Mouse (Mus musculus) embryonic facial prominence, embryonic 10.5 days (tissue): ENCODE measurements around the gene Pxdc1. TPM values are rescaled to one million over a fixed set of nuclear protein-coding genes. Genes with fewer than 3 reads are reported as not detected.

Experiments
- DNase-seq: peaks from one replicate; pipeline ENCODE4 v3.0.0-alpha.2; 2017; ENCODE audit warnings: low spot score
- H3K27ac ChIP-seq: fragments of 300-500 bp; sonication (generic); replicated peaks from 2 replicates; pipeline ENCODE4 v1.5.1; 2016; ENCODE audit warnings: mild to moderate bottlenecking
- H3K27me3 ChIP-seq: fragments of 300-500 bp; sonication (generic); replicated peaks from 2 replicates; pipeline ENCODE4 v1.6.1; 2016; ENCODE audit warnings: low read depth, mild to moderate bottlenecking; ENCODE audit not compliant: poor library complexity, severe bottlenecking
- H3K36me3 ChIP-seq: fragments of 300-500 bp; sonication (generic); replicated peaks from 2 replicates; pipeline ENCODE4 v1.6.1; 2016; ENCODE audit warnings: mild to moderate bottlenecking, moderate library complexity
- H3K4me1 ChIP-seq: fragments of 300-500 bp; sonication (generic); 2 replicates; pipeline ENCODE4 v1.6.1; 2016
- H3K4me3 ChIP-seq: fragments of 300-500 bp; sonication (generic); 2 replicates; pipeline ENCODE4 v1.5.1; 2016; ENCODE audit warnings: mild to moderate bottlenecking, moderate library complexity
- H3K9me3 ChIP-seq: fragments of 300-500 bp; sonication (generic); 2 replicates; pipeline ENCODE4 v1.6.1; 2016; ENCODE audit warnings: mild to moderate bottlenecking
- WGBS: fragments of 180-500 bp; shearing (Covaris S2); methylation state at CpG from one replicate; pipeline ENCODE4 v1.1.7; 2016; 5-methylcytosine and 5-hydroxymethylcytosine counted together
- polyA plus RNA-seq: library from polyadenylated mRNA; unstranded; fragments of >200 nt; fragmentation: Nextera tagmentation; extraction: Ambion mirVana; gene quantifications from 2 replicates; pipeline ENCODE4 v1.2.1, GENCODE M21; 2016

The Pxdc1 gene
- polyA plus RNA-seq, 1 experiment from 2014 or later, result 4.1 TPM

- no peak overlapping the region for H3K27ac ChIP-seq
- H3K4me3 ChIP-seq, result no peak overlapping the region
- no peaks in the 10 kb centered on the region for H3K36me3 ChIP-seq
- WGBS, result 63% methylated on average over 1 of the region's 1 CpGs
- no peak for DNase-seq
- H3K4me1 ChIP-seq, result no peaks in the 10 kb centered on the region
- H3K9me3 ChIP-seq, result no peaks in the 10 kb centered on the region
- no peaks in the 10 kb centered on the region for H3K27me3 ChIP-seq
Observed at GRCm38 (mm10) chr13:34609711-34610110, 43.6 kb downstream of the Pxdc1 start.

GRCm38 (mm10) chr13:34607079-34607478 lies 46.2 kb downstream of the Pxdc1 start:
- DNase-seq, result no peak
- Histone ChIP-seq H3K27ac (no peak overlapping the region), H3K27me3 (no peaks in the 10 kb centered on the region), H3K4me1 (no peaks in the 10 kb centered on the region), H3K36me3 (no peaks in the 10 kb centered on the region), H3K9me3 (no peaks in the 10 kb centered on the region), H3K4me3 (no peak overlapping the region)
- 79% methylated on average over 2 of the region's 2 CpGs for WGBS

GRCm38 (mm10) chr13:34605884-34606283 lies 47.4 kb downstream of the Pxdc1 start:
- H3K27ac ChIP-seq, result no peak overlapping the region
- DNase-seq, result no peak

GRCm38 (mm10) chr13:34605206-34605605 lies 48.1 kb downstream of the Pxdc1 start:
- no peak for DNase-seq
- WGBS, result 72% methylated on average over 5 of the region's 5 CpGs
- H3K4me3 ChIP-seq, result no peak overlapping the region
- no peaks in the 10 kb centered on the region for H3K9me3 ChIP-seq
- H3K27me3 ChIP-seq, result no peaks in the 10 kb centered on the region
- H3K4me1 ChIP-seq, result no peaks in the 10 kb centered on the region
- H3K36me3 ChIP-seq, result no peaks in the 10 kb centered on the region
- H3K27ac ChIP-seq, result no peak overlapping the region

More at GRCm38 (mm10) chr13:34605884-34606283, 47.4 kb downstream of the Pxdc1 start:
- Histone ChIP-seq H3K4me3 (no peak overlapping the region), H3K9me3 (no peaks in the 10 kb centered on the region), H3K4me1 (no peaks in the 10 kb centered on the region), H3K36me3 (no peaks in the 10 kb centered on the region), H3K27me3 (no peaks in the 10 kb centered on the region)
- WGBS, result 70% methylated on average over 3 of the region's 3 CpGs

GRCm38 (mm10) chr13:34604406-34604805 lies 48.9 kb downstream of the Pxdc1 start:
- H3K9me3 ChIP-seq, result no peaks in the 10 kb centered on the region
- no peak overlapping the region for H3K27ac ChIP-seq
- 92% methylated on average over 1 of the region's 1 CpGs for WGBS
- no peak overlapping the region for H3K4me3 ChIP-seq
- no peaks in the 10 kb centered on the region for H3K27me3 ChIP-seq
- H3K36me3 ChIP-seq, result no peaks in the 10 kb centered on the region
- DNase-seq, result no peak
- no peaks in the 10 kb centered on the region for H3K4me1 ChIP-seq

- no peak overlapping the region for H3K4me3 ChIP-seq
- WGBS, result 64% methylated on average over 2 of the region's 2 CpGs
- no peaks in the 10 kb centered on the region for H3K4me1 ChIP-seq
- no peak for DNase-seq
- no peaks in the 10 kb centered on the region for H3K36me3 ChIP-seq
- H3K27me3 ChIP-seq, result no peaks in the 10 kb centered on the region
- no peaks in the 10 kb centered on the region for H3K9me3 ChIP-seq
- no peak overlapping the region for H3K27ac ChIP-seq
Observed at GRCm38 (mm10) chr13:34602757-34603156, 50.5 kb downstream of the Pxdc1 start.

GRCm38 (mm10) chr13:34596797-34597196 lies 56.5 kb downstream of the Pxdc1 start:
- H3K4me1 ChIP-seq, result no peaks in the 10 kb centered on the region
- H3K36me3 ChIP-seq, result no peaks in the 10 kb centered on the region
- H3K27ac ChIP-seq, result no peak overlapping the region
- no peak overlapping the region for H3K4me3 ChIP-seq
- H3K27me3 ChIP-seq, result no peaks in the 10 kb centered on the region
- DNase-seq, result no peak
- H3K9me3 ChIP-seq, result no peaks in the 10 kb centered on the region

Other genes with a start within 250 kb of the Pxdc1 start
- gene Fam50b, start 81.4 kb upstream of the Pxdc1 start, polyA plus RNA-seq, result not detected in 2 replicates
- gene Prpf4b, start 221.8 kb upstream of the Pxdc1 start, polyA plus RNA-seq, result 78.0 and 81.6 TPM in 2 replicates